Mouse (Mus musculus) liver, embryonic 14.5 days (tissue): ENCODE measurements at regions not wholly inside any gene's neighbourhood (a gene's known extent, or its start where the extent isn't known, plus 50 kb on each side); places are given as distances from the start of the nearest gene placed in this dataset.

Experiments used
- CTCF ChIP-seq: IDR thresholded peaks from 2 replicates; pipeline ENCODE4 v1.5.1; 2016; ENCODE audit warnings: antibody characterized with exemption, low read depth, control low read depth
- EP300 ChIP-seq: IDR thresholded peaks from 2 replicates; pipeline ENCODE4 v1.6.1; 2016; ENCODE audit warnings: antibody characterized with exemption, low read depth

DNA sequence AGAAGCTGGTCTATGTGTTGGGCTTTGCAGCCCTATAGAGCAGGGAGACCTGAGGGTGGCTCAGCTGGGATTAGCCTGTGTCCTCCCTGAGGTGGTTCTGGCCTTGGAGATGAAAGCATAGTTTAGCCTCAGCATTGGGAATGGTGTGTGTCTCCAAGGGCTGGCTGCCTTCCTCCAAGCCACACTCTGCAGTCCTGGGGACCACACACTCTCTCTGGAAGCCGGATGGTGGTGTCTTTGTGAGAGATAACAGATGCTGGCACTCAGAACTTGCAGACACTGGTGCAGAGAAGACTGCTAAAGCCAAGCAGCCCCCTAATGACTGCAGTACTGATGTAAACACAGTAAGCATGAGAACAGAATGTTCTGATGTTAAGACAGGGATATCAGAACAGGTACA is 243.2 kb downstream of the Zfp326 start:
- TF ChIP-seq CTCF: no peak
- TF ChIP-seq EP300: no peak
